Mouse (Mus musculus) lung, postnatal 0 days (tissue): ENCODE results near the gene Ugt1a5.

Source experiments
- CTCF ChIP-seq: IDR thresholded peaks from 2 replicates; pipeline ENCODE4 v1.5.1; 2016; ENCODE audit warnings: antibody characterized with exemption, mild to moderate bottlenecking
- EP300 ChIP-seq: IDR thresholded peaks from 2 replicates; pipeline ENCODE4 v1.6.1; 2016; ENCODE audit warnings: antibody characterized with exemption, mild to moderate bottlenecking, control low read depth

DNA sequence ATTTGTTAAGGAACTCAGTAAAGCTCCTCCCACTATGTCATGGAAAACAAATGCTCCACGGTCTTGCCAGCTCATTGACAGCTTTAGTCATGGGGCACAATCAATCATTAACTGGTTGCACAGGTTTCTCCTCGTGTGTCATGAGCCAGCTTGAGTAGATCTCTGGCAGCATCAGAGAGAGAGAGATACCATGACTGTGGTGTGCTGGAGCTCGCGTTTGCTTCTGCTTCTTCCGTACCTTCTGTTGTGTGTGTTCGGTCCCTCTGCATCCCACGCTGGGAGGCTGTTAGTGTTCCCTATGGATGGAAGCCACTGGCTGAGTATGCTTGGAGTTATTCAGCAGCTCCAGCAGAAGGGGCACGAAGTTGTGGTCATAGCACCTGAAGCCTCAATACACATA, 46.0 kb downstream of the Ugt1a5 start, which contains the start of gene Ugt1a1:
- no peak for TF ChIP-seq CTCF
- TF ChIP-seq EP300: no peak
